Mouse (Mus musculus) spleen, postnatal 14 days (tissue): Measurements from ENCODE around the gene Srarp.

ENCODE experiments used
- DNase-seq, 2 experiments: peaks; one replicate each; pipeline ENCODE4 v3.0.0; 2021 to 2022; ENCODE audit warnings: low spot score in 2 of 2

Gene Srarp

DNA sequence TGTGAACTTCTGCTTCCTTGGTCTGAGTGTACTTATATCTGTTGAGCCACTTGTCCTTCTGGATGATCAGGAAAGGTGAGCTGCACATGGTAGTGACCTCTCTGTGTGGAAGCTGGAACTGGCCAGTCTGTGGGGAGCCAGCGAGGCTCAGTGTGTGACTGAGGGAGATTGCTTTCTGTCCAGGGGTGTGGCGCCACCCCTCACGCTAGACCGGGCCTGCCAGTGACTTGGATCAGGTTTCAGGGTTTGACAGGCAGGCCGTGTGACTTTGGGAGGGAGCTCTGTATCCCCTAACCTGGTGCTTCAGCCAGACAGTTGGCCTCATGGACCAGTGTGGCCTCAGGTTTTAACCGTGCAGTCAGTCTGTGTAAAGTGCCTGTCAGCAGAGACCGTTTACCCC, 22.3 kb upstream of the Srarp start:
- DNase-seq: no peak

DNA sequence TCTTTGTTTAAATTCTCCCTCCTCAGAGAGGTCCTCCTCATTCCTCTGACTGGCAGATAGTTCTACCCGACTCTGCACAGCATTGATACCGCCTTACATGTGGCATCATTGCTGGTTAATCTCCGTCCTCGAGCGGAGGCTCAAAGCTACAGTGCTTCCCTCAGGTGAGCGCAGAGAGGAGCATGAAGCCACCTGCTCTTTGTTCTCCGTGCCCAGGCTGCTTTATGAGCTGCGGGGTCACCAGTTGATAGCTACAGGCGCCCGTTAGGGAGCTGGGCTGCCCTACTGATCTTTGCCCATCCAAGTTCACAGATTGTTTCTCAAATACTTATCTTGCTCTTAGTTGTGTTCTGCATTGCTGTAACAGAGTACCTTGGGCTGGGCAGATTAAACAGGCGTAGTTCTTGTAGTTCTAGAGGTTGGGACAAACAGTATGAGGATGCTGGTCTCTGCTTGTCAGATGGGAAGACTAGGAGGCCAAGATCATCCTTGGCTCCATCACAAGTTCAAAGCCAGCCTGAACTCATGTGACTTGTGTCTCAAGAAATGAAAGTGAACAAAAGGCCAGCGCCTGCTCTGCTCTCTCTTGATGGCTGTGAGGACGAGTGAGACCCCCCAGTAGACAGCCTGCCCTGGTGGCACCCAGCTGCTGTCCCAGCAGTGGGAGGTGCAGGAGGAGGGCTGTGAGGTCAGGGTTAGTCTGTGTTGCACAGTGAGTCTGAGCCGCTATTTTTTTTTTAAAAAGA, 20.5 kb upstream of the Srarp start:
- no peak for DNase-seq

- DNase-seq: no peak
Observed at GRCm38 (mm10) chr4:141455526-141455925, 19.6 kb upstream of the Srarp start.

DNA sequence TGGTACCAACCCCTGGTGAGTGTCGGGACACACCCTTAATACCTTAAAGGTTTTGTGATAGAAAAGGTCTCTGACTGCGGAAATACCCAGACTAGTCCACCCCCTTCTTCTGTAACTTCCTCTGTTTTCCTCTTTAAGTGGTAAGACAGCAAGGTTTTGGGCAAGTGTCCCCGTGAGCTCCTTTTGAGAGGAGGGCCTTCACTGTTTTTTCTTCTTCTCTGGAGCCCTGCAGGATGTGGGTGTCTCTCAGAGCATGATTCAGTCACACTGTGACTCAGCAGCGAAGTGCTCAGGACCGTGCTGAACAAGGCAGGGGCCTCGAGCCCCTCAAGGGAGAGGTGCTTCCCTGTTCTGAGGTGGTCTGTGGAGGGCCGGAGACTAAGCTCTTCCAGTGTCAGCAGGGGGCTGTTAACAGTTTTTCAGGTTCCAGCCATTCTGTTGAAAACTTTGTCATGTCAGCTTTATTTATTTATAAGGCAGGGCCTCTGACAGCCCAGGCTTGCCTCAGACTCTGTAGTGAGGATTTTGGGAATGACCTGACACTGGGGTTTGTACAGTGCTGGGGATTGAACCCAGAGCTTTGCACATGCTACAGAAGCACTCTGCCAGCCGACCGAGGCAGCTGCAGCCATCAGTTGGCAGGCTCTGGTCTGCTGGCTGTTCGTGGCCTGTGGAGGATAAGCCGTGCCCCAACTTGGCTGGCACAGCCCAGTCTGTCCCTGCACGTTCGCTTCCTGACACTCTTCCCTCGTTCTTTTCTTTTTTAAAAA, 18.9 kb upstream of the Srarp start:
- no peak for DNase-seq

GRCm38 (mm10) chr4:141451916-141452450, 16.1 kb upstream of the Srarp start:
- DNase-seq: no peak

DNA sequence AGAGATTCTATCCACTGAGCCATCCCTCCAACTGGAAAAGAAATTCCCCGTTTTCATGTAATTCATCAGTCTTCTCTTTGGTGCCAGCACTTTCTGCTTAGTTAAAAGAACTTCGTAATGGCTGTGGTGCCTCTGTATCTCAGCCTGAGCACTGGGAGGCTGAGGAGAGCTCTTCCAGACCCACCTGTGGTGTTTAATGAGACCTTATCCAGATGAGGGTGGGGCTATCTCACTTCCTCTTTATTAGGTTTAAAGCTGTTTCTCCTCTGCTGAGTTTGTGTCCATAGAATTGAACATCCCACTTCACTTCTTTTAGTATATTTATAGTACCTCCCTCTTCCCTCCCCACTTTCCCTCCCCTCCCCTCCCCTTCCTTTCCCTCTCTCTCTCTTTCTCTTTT, 15.3 kb upstream of the Srarp start:
- DNase-seq: no peak

DNA sequence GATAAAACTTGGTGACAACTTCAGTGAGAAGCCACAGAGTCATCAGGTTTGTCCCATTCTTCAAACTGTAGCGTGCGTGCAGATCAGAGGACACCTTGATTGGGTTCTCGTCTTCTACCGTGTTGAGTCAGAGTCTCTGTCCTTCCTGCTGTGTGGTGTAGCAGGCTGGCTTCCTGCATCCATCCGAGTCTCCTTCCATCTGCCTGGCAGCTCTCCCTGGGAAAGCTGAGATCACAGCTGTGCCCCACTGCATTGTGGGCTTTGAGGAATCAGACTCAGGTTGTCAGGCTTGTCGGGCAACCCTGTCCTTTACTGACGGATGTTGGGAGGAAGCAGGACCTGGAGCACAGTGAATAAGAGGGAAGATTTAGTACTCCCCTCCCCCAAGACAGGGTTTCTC, 10.3 kb upstream of the Srarp start:
- no peak for DNase-seq

- no peak for DNase-seq
Observed at GRCm38 (mm10) chr4:141445328-141445720, 9.4 kb upstream of the Srarp start.

GRCm38 (mm10) chr4:141444451-141445327, 8.8 kb upstream of the Srarp start, which contains the start of gene Zbtb17:
Gene Zbtb17, plus strand, starts transcription at chr4:141444654.
- DNase-seq: peak; percentile 71 to 88

DNA sequence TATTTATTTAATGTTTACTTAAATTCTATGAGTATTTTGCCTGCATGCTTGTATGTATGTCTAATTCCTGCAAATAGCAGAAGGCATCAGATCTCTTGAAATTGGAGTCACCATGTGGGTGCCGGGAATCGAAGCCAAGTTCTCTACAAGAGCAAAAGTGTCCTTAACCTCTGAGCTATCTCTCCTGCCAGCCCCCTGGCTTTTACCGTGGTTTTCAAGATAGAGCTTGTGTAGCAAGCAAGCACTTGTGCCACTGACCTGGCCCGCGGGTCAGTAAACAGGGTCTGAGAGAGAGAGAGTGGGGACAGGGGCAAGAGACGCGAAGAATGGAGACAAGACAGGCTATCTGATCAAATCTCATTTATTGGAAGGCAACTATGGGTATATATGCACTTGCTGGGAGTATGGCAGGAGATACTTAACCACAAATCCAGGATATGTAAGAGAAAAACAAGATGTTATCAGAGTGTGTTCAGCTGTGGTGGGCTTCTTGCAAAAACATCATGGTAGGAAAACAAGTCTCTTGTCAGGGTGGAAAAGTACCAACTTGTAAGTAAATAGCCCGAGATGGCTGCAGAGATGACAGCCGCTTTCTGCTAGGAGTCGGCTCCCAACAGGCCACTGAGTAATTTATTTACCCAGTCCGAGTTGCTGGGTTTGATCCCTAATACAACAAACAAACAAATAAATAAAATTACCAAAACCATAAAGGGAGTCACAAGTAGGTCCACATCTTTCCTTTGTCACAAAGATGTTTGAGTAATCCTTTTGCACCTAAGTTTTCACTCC, 7.9 kb upstream of the Srarp start:
- DNase-seq: no peak

DNA sequence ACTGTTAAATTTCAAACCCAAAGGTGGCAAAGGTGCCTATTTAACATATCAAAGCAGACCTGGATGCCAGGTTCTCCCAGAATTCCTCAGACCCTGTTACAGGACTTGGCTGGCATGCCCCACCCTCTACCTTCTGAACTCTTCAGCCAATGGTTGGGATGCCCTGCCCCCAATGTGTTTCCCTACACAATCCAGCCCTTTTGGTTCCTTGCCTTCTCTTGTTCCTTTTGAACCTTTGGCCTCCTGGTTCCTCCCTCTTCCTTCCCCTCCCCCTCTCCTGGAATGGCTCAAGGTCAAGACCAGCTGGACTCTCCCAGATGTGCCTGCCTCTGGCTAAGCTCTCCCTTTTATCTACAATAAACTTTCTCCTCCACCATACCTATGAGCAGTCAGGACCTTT, 5.0 kb upstream of the Srarp start:
- no peak for DNase-seq

DNA sequence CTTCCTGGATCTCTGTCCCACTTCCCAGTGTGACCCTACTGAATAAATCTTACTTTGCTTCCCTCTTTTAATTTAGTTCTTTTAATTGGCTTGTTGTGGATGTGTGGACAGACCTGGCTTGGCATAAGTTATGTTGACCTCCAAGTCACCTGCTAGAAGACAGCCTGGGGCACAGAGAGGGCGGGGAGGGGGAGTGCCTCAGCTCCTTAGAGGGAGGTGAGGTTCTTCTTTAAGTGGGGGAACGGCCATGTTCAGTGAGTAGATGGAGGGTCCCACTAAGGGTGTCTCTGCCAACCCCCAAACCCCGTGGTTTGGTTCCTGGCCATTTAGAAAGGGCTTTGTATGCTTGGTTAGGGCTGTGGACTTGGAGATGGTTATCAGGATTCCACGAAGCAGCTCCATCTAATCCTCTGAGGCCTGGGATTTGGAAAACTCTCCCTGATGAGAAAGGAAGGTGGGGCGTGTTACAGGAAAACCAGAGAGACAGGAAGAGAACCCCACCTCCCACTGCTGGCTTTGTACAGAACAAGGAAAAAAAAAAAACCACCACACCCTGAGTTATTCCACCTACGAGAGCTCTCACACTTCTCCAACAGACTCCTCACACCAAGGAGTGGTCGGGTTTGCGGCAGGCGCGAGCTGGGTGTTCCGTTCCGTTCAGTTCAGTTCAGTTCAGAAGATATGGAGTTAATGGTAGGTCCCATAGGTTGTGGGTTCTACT, 3.3 kb upstream of the Srarp start:
- DNase-seq: no peak

- no peak for DNase-seq
Observed at GRCm38 (mm10) chr4:141433191-141433590, 2.7 kb downstream of the Srarp start.

GRCm38 (mm10) chr4:141432666-141433065, 3.2 kb downstream of the Srarp start:
- DNase-seq: no peak

DNA sequence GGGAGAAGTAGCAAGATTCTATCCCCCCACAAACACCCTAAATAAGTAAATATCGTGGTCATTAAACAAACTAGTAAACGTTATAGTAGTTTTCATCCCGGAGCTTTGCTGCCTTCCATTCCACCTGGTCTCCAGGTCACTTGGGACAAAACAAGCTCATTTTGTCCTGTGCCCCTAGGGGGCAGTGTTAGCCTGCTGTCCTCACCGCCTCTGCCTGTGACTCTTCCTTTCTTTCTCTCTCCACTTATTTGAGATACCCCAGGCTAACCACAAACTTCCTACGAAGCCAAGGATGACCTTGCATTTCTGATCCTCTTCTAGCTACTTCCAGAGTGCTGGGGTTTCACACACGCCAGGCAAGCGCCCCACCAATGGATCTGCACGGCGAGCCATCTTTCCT, 4.9 kb downstream of the Srarp start:
- DNase-seq: peak; percentile 47 to 68

DNA sequence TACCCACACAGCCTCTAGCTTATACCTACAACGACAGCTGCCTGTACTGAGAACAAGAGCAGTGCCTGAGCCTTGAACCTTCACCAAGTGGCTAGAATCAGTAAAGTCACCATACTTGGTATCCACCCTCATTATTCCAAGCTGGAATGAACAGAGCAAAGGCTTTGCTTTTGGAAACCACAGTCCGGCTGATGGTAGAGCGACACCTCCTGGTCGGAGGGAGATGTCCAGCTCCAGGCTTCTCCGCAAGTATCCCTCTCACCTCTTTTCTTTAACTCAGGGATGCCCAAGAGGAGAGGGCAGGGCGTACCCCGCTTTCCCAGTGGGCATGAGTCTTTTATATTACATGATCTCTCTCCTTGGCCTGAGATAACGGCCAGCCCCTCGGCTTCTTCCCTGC, 6.1 kb downstream of the Srarp start:
- no peak for DNase-seq

DNA sequence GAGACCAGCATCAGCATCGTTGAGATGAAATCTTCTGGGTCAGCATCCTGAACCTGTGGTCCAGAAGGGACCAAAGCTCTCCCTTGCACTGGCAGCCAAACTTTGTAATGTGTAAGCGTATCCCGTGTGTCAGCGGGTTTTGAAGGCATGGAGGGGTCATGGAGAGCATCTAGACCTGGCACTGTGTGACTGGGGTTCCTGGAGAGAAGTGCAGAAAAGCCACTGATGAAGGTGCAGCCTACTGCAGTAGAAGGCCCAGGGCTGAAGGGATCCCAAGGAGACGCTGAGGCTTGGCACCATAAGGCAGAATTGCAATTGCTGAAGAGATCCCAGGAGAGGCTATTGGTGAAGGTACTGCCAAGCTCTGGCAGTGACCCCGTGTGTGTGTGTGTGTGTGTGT, 6.5 kb downstream of the Srarp start:
- no peak for DNase-seq

GRCm38 (mm10) chr4:141427921-141428320, 8.0 kb downstream of the Srarp start:
- no peak for DNase-seq

GRCm38 (mm10) chr4:141426796-141427745, 8.8 kb downstream of the Srarp start:
- no peak for DNase-seq
